Mouse (Mus musculus): ENCODE measurements around the gene Irx5. TPM values are rescaled to one million over a fixed set of nuclear protein-coding genes. Genes with fewer than 3 reads are reported as not detected.

The Irx5 gene
- polyA plus RNA-seq, 1 experiment from 2014 or later = 0.30 TPM

DNA sequence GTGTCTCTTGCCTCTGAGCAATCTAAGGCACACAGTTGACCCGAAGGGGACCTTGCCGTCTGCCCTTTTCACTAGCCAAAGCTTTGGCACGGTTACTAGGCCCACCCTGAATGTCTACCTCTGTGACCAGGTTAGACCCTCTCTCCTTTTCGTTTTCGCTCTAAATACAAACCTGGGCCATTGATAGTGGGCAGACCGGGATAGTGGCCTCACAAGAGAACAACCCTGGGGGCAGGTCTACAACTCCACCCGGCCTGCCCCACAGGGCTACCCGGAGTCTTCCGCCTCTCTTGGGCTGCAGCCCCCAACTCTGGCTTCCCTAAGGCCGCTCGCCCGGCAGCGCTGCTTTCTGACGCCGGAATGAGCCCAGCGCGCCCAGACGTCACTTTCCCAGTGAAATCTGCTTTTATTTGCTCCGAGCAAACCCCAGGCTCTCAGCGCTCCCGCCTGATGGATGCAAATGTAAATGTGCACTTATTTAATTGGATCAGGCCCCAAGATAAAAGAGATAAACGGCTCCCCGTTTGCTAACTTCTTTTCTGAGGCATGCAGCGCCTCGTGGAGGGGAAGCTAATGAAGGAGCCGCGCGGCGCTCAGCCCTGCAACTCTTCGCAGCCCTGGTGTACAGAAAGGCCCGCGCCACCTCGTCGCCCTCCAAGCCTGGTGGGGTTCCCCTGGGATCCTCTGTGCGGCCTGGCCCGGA is 8.0 kb downstream of the Irx5 start:
- ATAC-seq = no peak; the same call in 1 of the 2 replicates
- H3K27me3 ChIP-seq (replicated peaks; ENCODE audit: control insufficient read depth, insufficient read depth, low read length) = peaks cover 82% of the 10 kb centered on the region

GRCm38 (mm10) chr8:92365944-92366735 is 8.7 kb downstream of the Irx5 start:
- Histone ChIP-seq H3K27me3 (replicated peaks; ENCODE audit: control insufficient read depth, insufficient read depth, low read length) (peaks cover 80% of the 10 kb centered on the region), H3K4me2 (ENCODE audit: low read length) (no peak overlapping the region), H3K27ac (ENCODE audit: low read length) (no peak overlapping the region), H3K9ac (replicated peaks; ENCODE audit: low read depth, low read length) (no peak overlapping the region), H3K36me3 (ENCODE audit: control insufficient read depth, insufficient read depth) (no peaks in the 10 kb centered on the region), H3K9me3 (ENCODE audit: control insufficient read depth, low read length) (no peaks in the 10 kb centered on the region), H3K4me3 (replicated peaks; ENCODE audit: low read length) (no peak overlapping the region), H3K4me1 (replicated peaks; ENCODE audit: control insufficient read depth, insufficient read depth, low read length) (0 out of 2 replicates have a peak, but pooled peaks cover 2% of the 10 kb centered on the region)
- ATAC-seq = no peak
- WGBS = 5% methylated on average over 26 of the region's 26 CpGs

More for the DNA sequence above, 8.0 kb downstream of the Irx5 start:
- 1% methylated on average over 36 of the region's 36 CpGs for WGBS
- Histone ChIP-seq H3K4me3 (replicated peaks; ENCODE audit: low read length) (no peak overlapping the region), H3K9me3 (ENCODE audit: control insufficient read depth, low read length) (no peaks in the 10 kb centered on the region), H3K27ac (ENCODE audit: low read length) (no peak overlapping the region), H3K4me1 (replicated peaks; ENCODE audit: control insufficient read depth, insufficient read depth, low read length) (peaks cover 3% of the 10 kb centered on the region), H3K4me2 (ENCODE audit: low read length) (no peak overlapping the region), H3K9ac (replicated peaks; ENCODE audit: low read depth, low read length) (no peak overlapping the region), H3K36me3 (ENCODE audit: control insufficient read depth, insufficient read depth) (no peaks in the 10 kb centered on the region)

- H3K4me2 ChIP-seq (ENCODE audit: low read length) = no peak overlapping the region
- no peak overlapping the region for H3K9ac ChIP-seq (replicated peaks; ENCODE audit: low read depth, low read length)
- peaks cover 74% of the 10 kb centered on the region for H3K27me3 ChIP-seq (replicated peaks; ENCODE audit: control insufficient read depth, insufficient read depth, low read length)
- ATAC-seq = 0 out of 2 replicates have a peak, but pooled peaks have one; percentile 23
- 0 out of 2 replicates have a peak, but pooled peaks cover 1% of the 10 kb centered on the region for H3K4me1 ChIP-seq (replicated peaks; ENCODE audit: control insufficient read depth, insufficient read depth, low read length)
- WGBS = 6% methylated on average over 20 of the region's 20 CpGs
- H3K36me3 ChIP-seq (ENCODE audit: control insufficient read depth, insufficient read depth) = no peaks in the 10 kb centered on the region
- H3K9me3 ChIP-seq (ENCODE audit: control insufficient read depth, low read length) = no peaks in the 10 kb centered on the region
- no peak overlapping the region for H3K4me3 ChIP-seq (replicated peaks; ENCODE audit: low read length)
- no peak overlapping the region for H3K27ac ChIP-seq (ENCODE audit: low read length)
Measured at GRCm38 (mm10) chr8:92366736-92367267, 9.4 kb downstream of the Irx5 start.

DNA sequence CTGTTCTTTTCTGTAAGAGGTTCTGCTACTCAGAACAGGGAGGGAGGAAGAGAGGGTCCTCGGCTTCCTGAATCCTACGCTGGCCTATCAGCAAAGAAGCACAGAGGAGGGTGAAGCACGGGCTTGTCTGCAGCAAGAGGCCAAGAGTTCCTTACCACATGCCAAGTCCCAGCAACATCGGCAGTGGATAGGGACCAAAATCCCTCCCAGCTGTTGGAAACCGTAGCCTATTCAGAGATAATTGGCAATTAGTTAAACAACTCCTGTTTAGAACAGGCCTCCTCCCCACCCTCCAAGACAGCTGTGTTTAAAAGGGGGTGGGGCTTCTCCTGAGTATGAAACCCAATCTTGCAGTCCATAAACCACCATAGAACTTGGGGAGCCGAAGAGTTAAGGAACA is 22.1 kb downstream of the Irx5 start:
- Histone ChIP-seq H3K9me3 (ENCODE audit: control insufficient read depth, low read length) (no peaks in the 10 kb centered on the region), H3K9ac (replicated peaks; ENCODE audit: low read depth, low read length) (no peak overlapping the region), H3K4me1 (replicated peaks; ENCODE audit: control insufficient read depth, insufficient read depth, low read length) (no peaks in the 10 kb centered on the region), H3K27me3 (replicated peaks; ENCODE audit: control insufficient read depth, insufficient read depth, low read length) (peaks cover 17% of the 10 kb centered on the region), H3K4me2 (ENCODE audit: low read length) (no peak overlapping the region), H3K4me3 (replicated peaks; ENCODE audit: low read length) (no peak overlapping the region), H3K27ac (ENCODE audit: low read length) (no peak overlapping the region), H3K36me3 (ENCODE audit: control insufficient read depth, insufficient read depth) (no peaks in the 10 kb centered on the region)
- WGBS = 11% methylated on average over 6 of the region's 6 CpGs
- no peak for ATAC-seq

DNA sequence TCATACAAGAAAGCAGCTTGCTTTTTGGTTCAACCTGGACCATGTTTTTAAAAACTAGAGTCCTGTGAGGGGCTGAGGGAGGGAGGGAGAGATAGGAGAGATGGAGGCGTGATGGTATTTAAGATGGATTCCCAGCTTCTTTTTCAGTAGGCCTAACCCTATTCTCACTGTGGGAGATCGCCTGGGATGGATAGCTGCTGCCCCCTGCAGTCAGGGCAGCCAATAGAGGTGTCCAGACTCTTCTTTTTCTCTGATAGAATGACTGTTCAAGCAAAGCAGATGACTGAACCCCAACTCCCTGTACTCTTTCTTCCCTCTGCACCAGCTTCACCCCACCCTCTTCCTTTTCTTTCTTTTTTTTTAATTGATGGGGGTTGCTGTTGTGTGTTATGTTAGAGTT is 23.1 kb downstream of the Irx5 start:
- no peak for ATAC-seq
- WGBS = 41% methylated on average over 2 of the region's 2 CpGs
- H3K9ac ChIP-seq (replicated peaks; ENCODE audit: low read depth, low read length) = no peak overlapping the region

GRCm38 (mm10) chr8:92387893-92388292 is 30.5 kb downstream of the Irx5 start:
- no peak overlapping the region for H3K4me3 ChIP-seq (replicated peaks; ENCODE audit: low read length)

More for the DNA sequence above, 23.1 kb downstream of the Irx5 start:
- Histone ChIP-seq H3K27ac (ENCODE audit: low read length) (no peak overlapping the region), H3K27me3 (replicated peaks; ENCODE audit: control insufficient read depth, insufficient read depth, low read length) (peaks cover 12% of the 10 kb centered on the region), H3K4me3 (replicated peaks; ENCODE audit: low read length) (no peak overlapping the region), H3K4me1 (replicated peaks; ENCODE audit: control insufficient read depth, insufficient read depth, low read length) (no peaks in the 10 kb centered on the region), H3K9me3 (ENCODE audit: control insufficient read depth, low read length) (no peaks in the 10 kb centered on the region), H3K36me3 (ENCODE audit: control insufficient read depth, insufficient read depth) (no peaks in the 10 kb centered on the region), H3K4me2 (ENCODE audit: low read length) (no peak overlapping the region)

DNA sequence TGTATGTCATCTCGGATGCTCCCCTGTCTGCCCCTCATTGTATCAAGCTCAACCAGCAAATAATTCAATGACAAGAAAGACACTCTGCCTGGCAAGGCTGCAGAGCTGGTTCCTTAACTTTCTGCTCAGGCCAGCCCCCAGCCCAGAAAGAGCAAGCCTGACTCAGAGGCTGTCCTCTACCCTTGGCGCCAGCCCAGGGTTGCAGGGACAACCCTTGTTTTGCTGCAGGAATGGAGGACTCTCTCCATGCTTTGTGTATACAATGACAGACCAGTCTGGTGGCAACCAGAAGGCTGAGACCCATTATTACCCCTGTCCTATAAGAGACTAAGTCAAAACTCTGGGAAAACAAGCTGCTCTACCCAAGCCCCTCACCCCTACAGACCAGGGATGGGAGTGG is 46.8 kb downstream of the Irx5 start:
- Histone ChIP-seq H3K9me3 (ENCODE audit: control insufficient read depth, low read length) (peaks cover 4% of the 10 kb centered on the region; the same call in 1 of the 2 replicates), H3K4me1 (replicated peaks; ENCODE audit: control insufficient read depth, insufficient read depth, low read length) (peaks cover 6% of the 10 kb centered on the region; the same call in 1 of the 2 replicates), H3K36me3 (ENCODE audit: control insufficient read depth, insufficient read depth) (no peaks in the 10 kb centered on the region), H3K9ac (replicated peaks; ENCODE audit: low read depth, low read length) (no peak overlapping the region), H3K27me3 (replicated peaks; ENCODE audit: control insufficient read depth, insufficient read depth, low read length) (peaks cover 4% of the 10 kb centered on the region), H3K27ac (ENCODE audit: low read length) (no peak overlapping the region), H3K4me2 (ENCODE audit: low read length) (no peak overlapping the region), H3K4me3 (replicated peaks; ENCODE audit: low read length) (no peak overlapping the region)
- WGBS = 81% methylated on average over 2 of the region's 2 CpGs
- no peak for ATAC-seq

More at GRCm38 (mm10) chr8:92387893-92388292, 30.5 kb downstream of the Irx5 start:
- no peak overlapping the region for H3K4me2 ChIP-seq (ENCODE audit: low read length)
- no peak overlapping the region for H3K27ac ChIP-seq (ENCODE audit: low read length)
- H3K27me3 ChIP-seq (replicated peaks; ENCODE audit: control insufficient read depth, insufficient read depth, low read length) = no peaks in the 10 kb centered on the region
- WGBS = 82% methylated on average over 4 of the region's 4 CpGs
- ATAC-seq = no peak
- H3K9ac ChIP-seq (replicated peaks; ENCODE audit: low read depth, low read length) = no peak overlapping the region
- H3K36me3 ChIP-seq (ENCODE audit: control insufficient read depth, insufficient read depth) = no peaks in the 10 kb centered on the region
- H3K9me3 ChIP-seq (ENCODE audit: control insufficient read depth, low read length) = no peaks in the 10 kb centered on the region
- H3K4me1 ChIP-seq (replicated peaks; ENCODE audit: control insufficient read depth, insufficient read depth, low read length) = no peaks in the 10 kb centered on the region

GRCm38 (mm10) chr8:92408092-92408491 is 50.7 kb downstream of the Irx5 start:
- no peak overlapping the region for H3K9ac ChIP-seq (replicated peaks; ENCODE audit: low read depth, low read length)
- H3K36me3 ChIP-seq (ENCODE audit: control insufficient read depth, insufficient read depth) = no peaks in the 10 kb centered on the region
- peak; percentile 47; the same call in 1 of the 2 replicates for ATAC-seq
- H3K27ac ChIP-seq (ENCODE audit: low read length) = no peak overlapping the region
- no peaks in the 10 kb centered on the region for H3K9me3 ChIP-seq (ENCODE audit: control insufficient read depth, low read length)
- WGBS = 10% methylated on average over 7 of the region's 7 CpGs
- H3K27me3 ChIP-seq (replicated peaks; ENCODE audit: control insufficient read depth, insufficient read depth, low read length) = peaks cover 4% of the 10 kb centered on the region
- peaks cover 6% of the 10 kb centered on the region; the same call in 1 of the 2 replicates for H3K4me1 ChIP-seq (replicated peaks; ENCODE audit: control insufficient read depth, insufficient read depth, low read length)
- no peak overlapping the region for H3K4me3 ChIP-seq (replicated peaks; ENCODE audit: low read length)
- no peak overlapping the region for H3K4me2 ChIP-seq (ENCODE audit: low read length)

DNA sequence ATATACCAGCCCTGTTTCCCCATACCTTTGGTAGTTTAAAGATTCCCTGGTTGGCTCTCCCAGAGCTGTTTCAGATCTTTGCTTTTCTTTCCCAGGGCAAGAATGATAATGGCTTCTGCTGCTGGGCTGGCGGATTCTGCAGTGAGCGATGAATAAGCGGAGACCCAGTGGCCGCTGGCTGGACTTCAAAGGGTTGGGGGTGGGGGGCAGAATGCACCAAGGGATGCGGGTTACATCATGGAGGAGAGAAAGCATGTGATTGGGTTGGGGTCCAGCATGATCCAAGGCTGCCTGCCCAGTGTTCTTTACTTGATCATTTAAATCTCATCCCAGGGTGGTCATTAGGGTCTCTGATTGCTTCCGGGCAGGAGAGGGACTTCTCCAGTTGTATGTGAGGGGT is 56.2 kb downstream of the Irx5 start:
- H3K9me3 ChIP-seq (ENCODE audit: control insufficient read depth, low read length) = no peaks in the 10 kb centered on the region
- H3K4me2 ChIP-seq (ENCODE audit: low read length) = no peak overlapping the region
- ATAC-seq = no peak
- H3K27ac ChIP-seq (ENCODE audit: low read length) = no peak overlapping the region
- H3K9ac ChIP-seq (replicated peaks; ENCODE audit: low read depth, low read length) = no peak overlapping the region
- H3K4me3 ChIP-seq (replicated peaks; ENCODE audit: low read length) = no peak overlapping the region
- peaks cover 4% of the 10 kb centered on the region for H3K27me3 ChIP-seq (replicated peaks; ENCODE audit: control insufficient read depth, insufficient read depth, low read length)
- WGBS = 48% methylated on average over 6 of the region's 6 CpGs
- no peaks in the 10 kb centered on the region; the same call in 1 of the 2 replicates for H3K4me1 ChIP-seq (replicated peaks; ENCODE audit: control insufficient read depth, insufficient read depth, low read length)
- H3K36me3 ChIP-seq (ENCODE audit: control insufficient read depth, insufficient read depth) = no peaks in the 10 kb centered on the region
